8 mouse cellular contexts compared by ENCODE assay signal in the genomic region with DNA sequence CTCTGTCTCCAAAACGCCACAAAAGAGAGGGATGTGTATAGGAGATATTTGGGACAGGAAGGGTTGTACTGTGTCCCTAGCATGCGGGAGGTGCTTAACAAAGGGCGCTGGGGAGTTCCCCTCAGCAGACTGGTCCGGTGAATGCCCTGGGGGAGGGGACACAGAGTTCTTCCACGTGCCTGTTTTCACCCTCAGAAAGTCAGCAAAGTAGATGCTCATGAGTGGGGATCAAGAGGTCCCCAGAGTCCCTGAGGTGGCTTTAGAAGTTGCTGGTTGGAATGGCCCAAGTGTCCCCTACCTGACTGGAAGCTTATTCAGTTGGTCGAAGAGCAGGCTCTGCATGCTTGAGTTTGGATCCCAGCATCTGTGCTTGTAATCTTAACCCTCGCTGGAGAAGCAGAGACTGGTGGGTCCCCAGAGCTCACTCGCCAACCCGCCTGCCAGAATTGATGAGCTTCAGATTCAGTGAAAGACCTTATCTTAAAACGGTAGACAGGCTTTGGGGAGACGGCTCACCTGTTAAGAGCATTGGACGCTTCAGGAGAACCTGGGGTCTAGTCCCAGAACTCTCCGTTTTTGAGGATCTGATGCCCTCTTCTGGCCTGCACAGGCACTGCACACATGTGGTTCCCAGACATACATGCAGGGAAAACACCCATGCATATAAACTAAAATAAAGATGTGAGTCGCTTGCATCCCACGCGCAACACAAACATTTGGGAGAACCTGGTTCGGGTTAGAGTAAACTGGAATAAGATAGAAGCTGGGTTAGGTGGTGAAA. TPM values are rescaled to one million over a fixed set of nuclear protein-coding genes. Genes with fewer than 3 reads are reported as not detected.
A peak's percentile ranks its signal among the peaks of the same experiment; 100 is the strongest.
DNase-seq lines count a peak whose midpoint lies in the region; ATAC-seq and TF ChIP-seq lines count a peak whose summit lies in the region.

No protein-coding gene starts in this region.

- H3K27me3 ChIP-seq in heart, embryonic 15.5 days, result no peaks in the 10 kb centered on the region
- H3K27me3 ChIP-seq in liver, embryonic 14.5 days (ENCODE audit: control insufficient read depth, insufficient read depth, low read length), result no peaks in the 10 kb centered on the region
- no peaks in the 10 kb centered on the region for H3K27me3 ChIP-seq in neural tube, embryonic 11.5 days (ENCODE audit: control insufficient read depth, insufficient read depth, low read length)
- no peaks in the 10 kb centered on the region for H3K27me3 ChIP-seq in stomach, postnatal 0 days (ENCODE audit: control insufficient read depth, insufficient read depth, low read length)

- ATAC-seq in erythroid progenitor cell, adult 5-6 weeks (replicated peaks; ENCODE audit: low FRiP score, poor library complexity, severe bottlenecking), result peak; percentile 81
- peak; percentile 45; the same call in 1 of the 2 replicates for ATAC-seq in heart, embryonic 15.5 days (replicated peaks; ENCODE audit: insufficient number of reproducible peaks, insufficient read depth, low FRiP score, low read depth)
- ATAC-seq in liver, embryonic 14.5 days (ENCODE audit: insufficient read depth), result peak; percentile 71
- no peak for ATAC-seq in neural tube, embryonic 11.5 days (ENCODE audit: insufficient read depth, low FRiP score, low TSS enrichment)
- ATAC-seq in stomach, postnatal 0 days (ENCODE audit: low FRiP score, low TSS enrichment), result peak; percentile 31; the same call in 1 of the 2 replicates

- H3K36me3 ChIP-seq in heart, embryonic 15.5 days, result no peaks in the 10 kb centered on the region
- H3K36me3 ChIP-seq in liver, embryonic 14.5 days (replicated peaks; ENCODE audit: control insufficient read depth, insufficient read depth, low read depth), result no peaks in the 10 kb centered on the region
- H3K36me3 ChIP-seq in neural tube, embryonic 11.5 days (ENCODE audit: control insufficient read depth, insufficient read depth, low read length), result no peaks in the 10 kb centered on the region
- H3K36me3 ChIP-seq in stomach, postnatal 0 days (ENCODE audit: control insufficient read depth, insufficient read depth, low read length), result no peaks in the 10 kb centered on the region

- no peak overlapping the region for H3K4me3 ChIP-seq in heart, embryonic 15.5 days
- H3K4me3 ChIP-seq in liver, embryonic 14.5 days (ENCODE audit: insufficient read depth in 1 of 2, low read depth in 2 of 2, low read length in 2 of 2), result peak overlapping the region in 1 of 2 experiments; percentile 13; a peak in 2 of 4 replicates
- H3K4me3 ChIP-seq in neural tube, embryonic 11.5 days (ENCODE audit: low read depth, low read length), result no peak overlapping the region
- H3K4me3 ChIP-seq in stomach, postnatal 0 days (ENCODE audit: low read depth, low read length), result no peak overlapping the region

- no peak overlapping the region for H3K9ac ChIP-seq in heart, embryonic 15.5 days
- peak overlapping the region; percentile 48 for H3K9ac ChIP-seq in liver, embryonic 14.5 days (replicated peaks)
- no peak overlapping the region for H3K9ac ChIP-seq in neural tube, embryonic 11.5 days (ENCODE audit: low read length)
- no peak overlapping the region for H3K9ac ChIP-seq in stomach, postnatal 0 days (ENCODE audit: low read length)

- no peak for TF ChIP-seq EP300 in liver, embryonic 14.5 days (IDR thresholded peaks at IDR 0.05; ENCODE audit: low read depth)
- no peak for TF ChIP-seq EP300 in stomach, postnatal 0 days (optimal IDR thresholded peaks at IDR 0.05)

- H3K27ac ChIP-seq in heart, embryonic 15.5 days, result no peak overlapping the region
- H3K27ac ChIP-seq in liver, embryonic 14.5 days, result no peak overlapping the region
- no peak overlapping the region for H3K27ac ChIP-seq in neural tube, embryonic 11.5 days (ENCODE audit: low read depth, low read length)
- H3K27ac ChIP-seq in stomach, postnatal 0 days (replicated peaks), result no peak overlapping the region

- WGBS in heart, embryonic 15.5 days, result 19% methylated on average over 17 of the region's 17 CpGs
- WGBS in liver, embryonic 14.5 days (ENCODE audit: insufficient replicate concordance), result 12% methylated on average over 17 of the region's 17 CpGs
- 31% methylated on average over 17 of the region's 17 CpGs for WGBS in neural tube, embryonic 11.5 days
- 17% methylated on average over 17 of the region's 17 CpGs for WGBS in stomach, postnatal 0 days

- H3K9me3 ChIP-seq in heart, embryonic 15.5 days (replicated peaks), result no peaks in the 10 kb centered on the region
- H3K9me3 ChIP-seq in liver, embryonic 14.5 days (ENCODE audit: control insufficient read depth, low read length), result no peaks in the 10 kb centered on the region
- no peaks in the 10 kb centered on the region for H3K9me3 ChIP-seq in neural tube, embryonic 11.5 days (ENCODE audit: control insufficient read depth, low read length)
- no peaks in the 10 kb centered on the region for H3K9me3 ChIP-seq in stomach, postnatal 0 days (ENCODE audit: control insufficient read depth, low read length)

- H3K4me2 ChIP-seq in heart, embryonic 15.5 days, result peak overlapping the region; percentile 29; the same call in 1 of the 2 replicates
- peak overlapping the region; percentile 52 for H3K4me2 ChIP-seq in liver, embryonic 14.5 days (ENCODE audit: low read depth)
- H3K4me2 ChIP-seq in neural tube, embryonic 11.5 days (ENCODE audit: low read depth), result no peak overlapping the region
- H3K4me2 ChIP-seq in stomach, postnatal 0 days (replicated peaks; ENCODE audit: low read depth), result peak overlapping the region; percentile 34; the same call in 1 of the 2 replicates

- H3K4me1 ChIP-seq in heart, embryonic 15.5 days (replicated peaks), result peaks cover 13% of the 10 kb centered on the region
- H3K4me1 ChIP-seq in liver, embryonic 14.5 days (replicated peaks; ENCODE audit: control insufficient read depth in 2 of 2, insufficient read depth in 2 of 2, low read length in 1 of 2), result peaks cover 8 to 23% of the 10 kb centered on the region in 2 experiments
- no peaks in the 10 kb centered on the region for H3K4me1 ChIP-seq in neural tube, embryonic 11.5 days (ENCODE audit: control insufficient read depth, insufficient read depth, low read length)
- 0 out of 2 replicates have a peak, but pooled peaks cover 2% of the 10 kb centered on the region for H3K4me1 ChIP-seq in stomach, postnatal 0 days (replicated peaks; ENCODE audit: control insufficient read depth, insufficient read depth)

- peak; percentile 95 for TF ChIP-seq CTCF in liver, embryonic 14.5 days (IDR thresholded peaks at IDR 0.05; ENCODE audit: low read depth)
- TF ChIP-seq CTCF in stomach, postnatal 0 days (IDR thresholded peaks at IDR 0.05; ENCODE audit: low read depth), result peak; percentile 97

- peak; percentile 88 for DNase-seq in CD4-positive, CD25-positive, alpha-beta regulatory T cell, adult 2 months (ENCODE audit: low read depth, low spot score)
- DNase-seq in brain, adult 2 months (ENCODE audit: low read depth, low spot score), result peak; percentile 86
- peak; percentile 86 for DNase-seq in kidney, postnatal 14 days
- DNase-seq in liver, embryonic 14.5 days (ENCODE audit: low read depth in 3 of 3, low spot score in 3 of 3), result peak in 1 of 3 experiments; percentile 64
- DNase-seq in neural tube, embryonic 11.5 days (ENCODE audit: low spot score), result peak; percentile 66
- peak; percentile 86 for DNase-seq in stomach, postnatal 0 days (ENCODE audit: low spot score)

RNA-seq across cellular contexts. Expression of a gene that starts 6.3 kb away (rescaled TPM):
- total RNA-seq in erythroid progenitor cell, adult 5-6 weeks (2015; ENCODE audit: low replicate concordance), result not detected in 2 replicates
- not detected in 2 replicates for total RNA-seq in erythroid progenitor cell, adult 5-6 weeks (2017; ENCODE audit: low replicate concordance)
- 0.24 and 0.82 TPM in 2 replicates for polyA plus RNA-seq in heart, embryonic 15.5 days (2015; fragmentation: Nextera tagmentation; extraction: Ambion mirVana)
- polyA plus RNA-seq in liver, embryonic 14.5 days (2012; rRNA removed), result 0.95 and 2.1 TPM in 2 replicates
- polyA plus RNA-seq in liver, embryonic 14.5 days (2014; fragmentation: Nextera tagmentation; extraction: Ambion mirVana), result 1.2 and 2.5 TPM in 2 replicates
- polyA plus RNA-seq in neural tube, embryonic 11.5 days (2014; fragmentation: Nextera tagmentation; extraction: Ambion mirVana), result 0.78 and 1.1 TPM in 2 replicates
- polyA plus RNA-seq in stomach, postnatal 0 days (2015; fragmentation: Nextera tagmentation; extraction: Ambion mirVana), result 16.6 and 16.9 TPM in 2 replicates

RNA-seq across cellular contexts. Expression of a gene that starts 8.9 kb away (rescaled TPM):
- 8.4 and 17.7 TPM in 2 replicates for total RNA-seq in erythroid progenitor cell, adult 5-6 weeks (2015; ENCODE audit: low replicate concordance)
- total RNA-seq in erythroid progenitor cell, adult 5-6 weeks (2017; ENCODE audit: low replicate concordance), result 4.0 and 22.0 TPM in 2 replicates
- polyA plus RNA-seq in heart, embryonic 15.5 days (2015; fragmentation: Nextera tagmentation; extraction: Ambion mirVana), result 79.4 and 84.5 TPM in 2 replicates
- polyA plus RNA-seq in liver, embryonic 14.5 days (2012; rRNA removed), result 38.8 and 40.6 TPM in 2 replicates
- polyA plus RNA-seq in liver, embryonic 14.5 days (2014; fragmentation: Nextera tagmentation; extraction: Ambion mirVana), result 35.9 and 39.4 TPM in 2 replicates
- 34.1 and 37.4 TPM in 2 replicates for polyA plus RNA-seq in neural tube, embryonic 11.5 days (2014; fragmentation: Nextera tagmentation; extraction: Ambion mirVana)
- 101 and 108 TPM in 2 replicates for polyA plus RNA-seq in stomach, postnatal 0 days (2015; fragmentation: Nextera tagmentation; extraction: Ambion mirVana)

RNA-seq across cellular contexts. Expression of a gene that starts 34.9 kb away (rescaled TPM):
- total RNA-seq in erythroid progenitor cell, adult 5-6 weeks (2015; ENCODE audit: low replicate concordance), result 7.2 TPM in 1 of 2 replicates, not detected in the other
- 0.08 and 0.90 TPM in 2 replicates for total RNA-seq in erythroid progenitor cell, adult 5-6 weeks (2017; ENCODE audit: low replicate concordance)
- polyA plus RNA-seq in heart, embryonic 15.5 days (2015; fragmentation: Nextera tagmentation; extraction: Ambion mirVana), result 1.0 and 2.6 TPM in 2 replicates
- polyA plus RNA-seq in liver, embryonic 14.5 days (2012; rRNA removed), result 0.52 and 0.90 TPM in 2 replicates
- polyA plus RNA-seq in liver, embryonic 14.5 days (2014; fragmentation: Nextera tagmentation; extraction: Ambion mirVana), result 0.40 and 0.41 TPM in 2 replicates
- 1.3 and 2.3 TPM in 2 replicates for polyA plus RNA-seq in neural tube, embryonic 11.5 days (2014; fragmentation: Nextera tagmentation; extraction: Ambion mirVana)
- 7.9 and 8.0 TPM in 2 replicates for polyA plus RNA-seq in stomach, postnatal 0 days (2015; fragmentation: Nextera tagmentation; extraction: Ambion mirVana)

RNA-seq across cellular contexts. Expression of a gene that starts 35.0 kb away (rescaled TPM):
- 814 and 867 TPM in 2 replicates for total RNA-seq in erythroid progenitor cell, adult 5-6 weeks (2015; ENCODE audit: low replicate concordance)
- total RNA-seq in erythroid progenitor cell, adult 5-6 weeks (2017; ENCODE audit: low replicate concordance), result 569 and 633 TPM in 2 replicates
- 25.3 and 37.6 TPM in 2 replicates for polyA plus RNA-seq in heart, embryonic 15.5 days (2015; fragmentation: Nextera tagmentation; extraction: Ambion mirVana)
- 79.3 and 140 TPM in 2 replicates for polyA plus RNA-seq in liver, embryonic 14.5 days (2012; rRNA removed)
- polyA plus RNA-seq in liver, embryonic 14.5 days (2014; fragmentation: Nextera tagmentation; extraction: Ambion mirVana), result 165 and 183 TPM in 2 replicates
- 16.0 and 17.7 TPM in 2 replicates for polyA plus RNA-seq in neural tube, embryonic 11.5 days (2014; fragmentation: Nextera tagmentation; extraction: Ambion mirVana)
- 21.6 and 26.6 TPM in 2 replicates for polyA plus RNA-seq in stomach, postnatal 0 days (2015; fragmentation: Nextera tagmentation; extraction: Ambion mirVana)

RNA-seq across cellular contexts. Expression of a gene that starts 50.8 kb away (rescaled TPM):
- total RNA-seq in erythroid progenitor cell, adult 5-6 weeks (2015; ENCODE audit: low replicate concordance), result 164 and 168 TPM in 2 replicates
- 789 and 905 TPM in 2 replicates for total RNA-seq in erythroid progenitor cell, adult 5-6 weeks (2017; ENCODE audit: low replicate concordance)
- polyA plus RNA-seq in heart, embryonic 15.5 days (2015; fragmentation: Nextera tagmentation; extraction: Ambion mirVana), result 144 and 177 TPM in 2 replicates
- polyA plus RNA-seq in liver, embryonic 14.5 days (2012; rRNA removed), result 48.2 and 58.8 TPM in 2 replicates
- polyA plus RNA-seq in liver, embryonic 14.5 days (2014; fragmentation: Nextera tagmentation; extraction: Ambion mirVana), result 81.7 and 97.2 TPM in 2 replicates
- 110 and 113 TPM in 2 replicates for polyA plus RNA-seq in neural tube, embryonic 11.5 days (2014; fragmentation: Nextera tagmentation; extraction: Ambion mirVana)
- polyA plus RNA-seq in stomach, postnatal 0 days (2015; fragmentation: Nextera tagmentation; extraction: Ambion mirVana), result 196 and 199 TPM in 2 replicates
